Mouse (Mus musculus) bone marrow macrophage, adult 2 months (primary cell): ENCODE results near the gene Borcs6.

Experiments used
- CTCF ChIP-seq: IDR thresholded peaks from 2 replicates; pipeline ENCODE4 v1.5.1; 2012; ENCODE audit warnings: low read depth, mild to moderate bottlenecking, low read length, moderate library complexity
- POLR2A ChIP-seq: IDR thresholded peaks from 2 replicates; pipeline ENCODE4 v1.6.1; 2012; ENCODE audit warnings: mild to moderate bottlenecking, low read depth, low read length, borderline replicate concordance

DNA sequence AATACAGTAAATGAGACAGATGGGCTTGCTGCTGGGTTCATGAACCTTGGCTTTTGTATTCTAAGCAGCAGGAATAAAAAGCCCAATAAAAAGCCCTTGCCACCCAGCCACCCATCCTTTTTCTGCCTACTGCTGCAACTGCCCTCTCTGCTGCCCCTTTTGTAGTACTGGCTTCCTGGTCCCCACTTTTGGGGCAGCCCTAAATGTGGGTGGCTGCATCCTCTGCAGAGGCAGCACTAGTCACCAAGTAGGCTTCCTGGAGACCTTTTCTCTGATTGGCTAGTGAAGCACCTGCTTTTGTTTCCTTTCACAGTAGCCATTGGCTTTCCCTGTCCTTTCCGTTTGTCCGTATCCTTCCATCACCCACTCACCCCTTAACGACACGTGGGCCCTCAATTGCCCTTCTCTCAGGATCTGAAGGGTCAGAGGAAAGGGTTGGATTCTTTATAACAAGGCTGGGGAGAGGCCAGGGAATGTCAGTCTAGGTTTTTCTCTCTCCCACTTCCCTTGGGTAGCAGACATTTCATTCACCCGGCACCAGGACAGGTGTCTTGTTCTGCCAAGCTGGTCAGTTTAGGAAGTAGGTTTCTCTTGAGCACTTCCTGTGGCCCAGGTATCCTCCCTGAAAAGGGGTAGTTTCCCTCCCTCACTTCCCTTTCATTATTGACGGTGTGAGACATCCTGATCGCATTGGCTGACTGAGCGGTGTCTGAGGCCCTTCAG lies 38.7 kb downstream of the Borcs6 start:
- TF ChIP-seq CTCF (no peak), POLR2A (no peak)
